Mouse (Mus musculus) midbrain, embryonic 16.5 days (tissue): ENCODE measurements around the gene Tesc. TPM values are rescaled to one million over a fixed set of nuclear protein-coding genes. Genes with fewer than 3 reads are reported as not detected.

Source experiments
- ATAC-seq: fragments of 200-750 bp; cut with Nextera tagmentation; 2 replicates; pipeline ENCODE4 v1.8.0; 2017; ENCODE audit warnings: moderate TSS enrichment
- H3K27ac ChIP-seq: fragments of 300-500 bp; sonication (generic); 2 replicates; pipeline ENCODE4 v1.5.1; 2014; ENCODE audit warnings: mild to moderate bottlenecking, low read length, mixed read lengths
- H3K27me3 ChIP-seq: fragments of 300-500 bp; sonication (generic); 2 replicates; pipeline ENCODE4 v1.6.1; 2014; ENCODE audit warnings: low read depth, low read length, mixed read lengths; ENCODE audit not compliant: control insufficient read depth, insufficient read depth
- H3K36me3 ChIP-seq: fragments of 300-500 bp; sonication (generic); 2 replicates; pipeline ENCODE4 v1.6.1; 2014; ENCODE audit warnings: mild to moderate bottlenecking, low read length, moderate library complexity, mixed read lengths; ENCODE audit not compliant: control insufficient read depth, insufficient read depth
- H3K4me1 ChIP-seq: fragments of 300-500 bp; sonication (generic); 2 replicates; pipeline ENCODE4 v1.6.1; 2014; ENCODE audit warnings: mild to moderate bottlenecking, low read length, mixed read lengths; ENCODE audit not compliant: control insufficient read depth, insufficient read depth
- H3K4me2 ChIP-seq: fragments of 300-500 bp; sonication (generic); 2 replicates; pipeline ENCODE4 v1.6.1; 2014; ENCODE audit warnings: mild to moderate bottlenecking, low read length, mixed read lengths
- H3K4me3 ChIP-seq: fragments of 300-500 bp; sonication (generic); 2 replicates; pipeline ENCODE4 v1.5.1; 2014; ENCODE audit warnings: low read depth, mild to moderate bottlenecking, low read length, moderate library complexity, mixed read lengths
- H3K9ac ChIP-seq: fragments of 300-500 bp; sonication (generic); 2 replicates; pipeline ENCODE4 v1.6.1; 2014; ENCODE audit warnings: low read depth, low read length, mixed read lengths
- H3K9me3 ChIP-seq: fragments of 300-500 bp; sonication (generic); replicated peaks from 2 replicates; pipeline ENCODE4 v1.6.1; 2014; ENCODE audit warnings: mild to moderate bottlenecking, low read length, mixed read lengths; ENCODE audit not compliant: control insufficient read depth, poor library complexity, severe bottlenecking
- WGBS: fragments of 180-500 bp; shearing (Covaris S2); extraction: QIAGEN DNeasy Blood & Tissue Kit; methylation state at CpG from one replicate; pipeline ENCODE4 v1.1.7; 2014; 5-methylcytosine and 5-hydroxymethylcytosine counted together
- polyA plus RNA-seq: library from polyadenylated mRNA; unstranded; fragments of >200 nt; fragmentation: Nextera tagmentation; extraction: Ambion mirVana; gene quantifications from 2 replicates; pipeline ENCODE4 v1.2.1, GENCODE M21; 2015

Tesc gene
- polyA plus RNA-seq, 1 experiment from 2014 or later = 6.8 TPM

DNA sequence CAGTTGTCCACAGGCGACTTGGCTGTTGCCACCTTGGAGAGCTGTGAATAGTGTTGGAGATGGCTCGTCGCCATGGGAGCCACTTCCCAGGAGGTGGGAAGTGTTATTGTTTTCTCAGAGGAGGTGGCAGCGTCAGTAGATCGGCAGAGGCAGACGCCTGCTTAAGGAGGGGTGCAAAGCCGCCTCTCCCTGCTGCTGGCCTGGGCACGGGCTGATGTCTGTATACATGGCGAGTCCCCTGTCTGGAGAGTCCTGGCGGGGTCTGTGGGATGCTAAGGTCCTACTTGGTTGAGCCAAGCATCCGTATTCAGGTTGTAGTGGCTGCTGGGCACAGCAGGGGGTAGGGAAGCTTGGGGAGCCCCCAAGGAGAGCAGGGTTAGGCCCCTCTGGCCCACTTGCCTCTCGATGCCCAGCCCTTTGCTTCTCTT lies 11.7 kb downstream of the Tesc start:
- ATAC-seq = no peak
- no peak overlapping the region for H3K4me2 ChIP-seq
- 0 out of 2 replicates have a peak overlapping the region, but pooled peaks have one; percentile 30 for H3K9ac ChIP-seq
- 0 out of 2 replicates have a peak, but pooled peaks cover 2% of the 10 kb centered on the region for H3K9me3 ChIP-seq
- 24% methylated on average over 12 of the region's 12 CpGs for WGBS
- H3K27me3 ChIP-seq = no peaks in the 10 kb centered on the region
- no peak overlapping the region for H3K27ac ChIP-seq
- no peak overlapping the region for H3K4me3 ChIP-seq
- H3K4me1 ChIP-seq = peaks cover 6% of the 10 kb centered on the region; the same call in 1 of the 2 replicates
- H3K36me3 ChIP-seq = no peaks in the 10 kb centered on the region

DNA sequence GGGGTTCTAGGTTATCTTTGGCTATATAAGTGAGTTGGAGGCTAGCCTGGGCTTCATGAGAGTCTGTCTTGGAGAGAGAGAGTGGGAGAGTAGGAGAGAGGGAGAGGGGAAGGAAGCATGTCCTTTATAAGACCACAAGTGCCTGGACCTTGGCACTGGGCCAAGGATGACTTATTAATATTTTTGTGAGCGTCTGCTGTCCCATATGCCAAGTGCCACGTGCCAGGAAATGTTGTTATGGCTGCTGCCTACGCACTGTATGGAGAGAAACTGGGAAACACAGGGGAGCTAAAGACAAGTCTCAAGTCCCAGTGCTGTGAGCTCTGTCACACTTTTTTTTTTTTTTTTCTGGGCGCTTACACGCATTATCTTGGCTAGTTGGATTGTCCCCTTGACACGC lies 15.1 kb downstream of the Tesc start:
- Histone ChIP-seq H3K4me2 (no peak overlapping the region), H3K9me3 (no peaks in the 10 kb centered on the region), H3K27ac (no peak overlapping the region), H3K27me3 (no peaks in the 10 kb centered on the region), H3K9ac (no peak overlapping the region), H3K4me1 (peaks cover 5% of the 10 kb centered on the region; the same call in 1 of the 2 replicates), H3K4me3 (no peak overlapping the region), H3K36me3 (no peaks in the 10 kb centered on the region)
- 90% methylated on average over 6 of the region's 6 CpGs for WGBS
- no peak for ATAC-seq

DNA sequence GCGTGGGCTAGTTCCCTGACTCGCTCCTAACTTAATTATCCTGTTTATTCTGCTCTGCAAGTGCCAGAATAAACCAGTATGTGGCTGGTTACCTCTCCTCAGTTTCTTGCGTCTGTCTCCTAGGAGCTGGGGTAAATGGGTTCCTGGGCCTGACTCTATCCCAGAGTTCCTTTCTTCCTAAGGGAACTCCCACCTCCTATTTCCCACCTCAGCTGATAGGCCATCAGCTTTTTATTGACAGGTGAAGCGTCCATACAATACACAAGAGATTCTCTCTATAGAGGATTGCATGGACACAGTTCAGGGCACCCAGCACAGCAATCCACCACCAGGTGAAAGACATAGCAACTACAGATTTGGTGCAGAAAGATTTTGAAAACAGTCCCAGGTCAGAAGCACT lies 16.2 kb downstream of the Tesc start:
- WGBS = 85% methylated on average over 4 of the region's 4 CpGs
- no peak for ATAC-seq

DNA sequence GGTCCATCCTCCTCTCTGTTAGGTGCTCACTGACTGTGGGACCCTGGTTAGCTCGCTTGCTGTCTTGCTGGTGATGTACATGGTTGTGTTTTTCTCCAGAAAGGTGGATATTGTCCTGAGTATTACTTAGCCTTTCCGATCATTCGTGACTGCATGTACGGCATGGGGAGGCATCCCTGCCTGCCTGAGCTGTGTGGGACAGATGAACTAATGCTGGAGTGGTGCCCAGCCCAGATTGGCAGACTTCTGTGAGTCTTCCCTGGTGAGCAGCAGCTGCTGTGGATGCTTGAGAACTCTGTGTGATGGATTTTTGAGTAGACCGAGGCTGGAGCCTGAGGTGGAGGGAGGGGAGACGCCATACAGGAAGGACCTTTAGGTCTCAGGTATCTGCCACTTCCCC lies 17.4 kb downstream of the Tesc start:
- Histone ChIP-seq H3K36me3 (no peaks in the 10 kb centered on the region), H3K4me2 (no peak overlapping the region), H3K4me3 (no peak overlapping the region), H3K4me1 (no peaks in the 10 kb centered on the region), H3K27ac (no peak overlapping the region), H3K27me3 (no peaks in the 10 kb centered on the region), H3K9ac (no peak overlapping the region), H3K9me3 (no peaks in the 10 kb centered on the region)
- 79% methylated on average over 6 of the region's 6 CpGs for WGBS
- ATAC-seq = no peak

More for the DNA sequence above, 16.2 kb downstream of the Tesc start:
- H3K4me2 ChIP-seq = no peak overlapping the region
- no peak overlapping the region for H3K27ac ChIP-seq
- no peak overlapping the region for H3K9ac ChIP-seq
- no peaks in the 10 kb centered on the region for H3K27me3 ChIP-seq
- H3K36me3 ChIP-seq = no peaks in the 10 kb centered on the region
- no peaks in the 10 kb centered on the region; the same call in 1 of the 2 replicates for H3K4me1 ChIP-seq
- H3K9me3 ChIP-seq = no peaks in the 10 kb centered on the region
- no peak overlapping the region for H3K4me3 ChIP-seq

DNA sequence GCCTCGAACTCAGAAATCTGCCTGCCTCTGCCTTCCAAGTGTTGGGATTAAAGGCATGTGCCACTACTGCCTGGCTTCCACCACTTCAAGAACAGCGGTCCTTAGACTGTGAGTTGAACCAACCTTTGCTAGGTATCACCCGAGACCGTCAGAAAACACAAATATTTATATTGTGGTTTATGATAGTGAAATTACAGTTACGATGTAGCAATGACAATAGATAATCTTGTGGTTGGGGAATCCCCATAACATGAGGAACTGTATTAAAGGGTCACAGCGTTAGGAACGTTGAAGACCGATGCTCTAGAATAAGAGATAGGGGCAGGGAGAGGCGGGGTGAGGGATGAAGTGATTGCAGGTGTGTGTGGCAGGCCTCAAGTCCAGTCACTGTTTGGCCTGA lies 17.8 kb downstream of the Tesc start:
- Histone ChIP-seq H3K4me1 (no peaks in the 10 kb centered on the region), H3K9ac (no peak overlapping the region), H3K9me3 (no peaks in the 10 kb centered on the region), H3K27me3 (no peaks in the 10 kb centered on the region), H3K36me3 (no peaks in the 10 kb centered on the region), H3K27ac (no peak overlapping the region), H3K4me2 (no peak overlapping the region), H3K4me3 (no peak overlapping the region)
- ATAC-seq = no peak
- 90% methylated on average over 9 of the region's 9 CpGs for WGBS

DNA sequence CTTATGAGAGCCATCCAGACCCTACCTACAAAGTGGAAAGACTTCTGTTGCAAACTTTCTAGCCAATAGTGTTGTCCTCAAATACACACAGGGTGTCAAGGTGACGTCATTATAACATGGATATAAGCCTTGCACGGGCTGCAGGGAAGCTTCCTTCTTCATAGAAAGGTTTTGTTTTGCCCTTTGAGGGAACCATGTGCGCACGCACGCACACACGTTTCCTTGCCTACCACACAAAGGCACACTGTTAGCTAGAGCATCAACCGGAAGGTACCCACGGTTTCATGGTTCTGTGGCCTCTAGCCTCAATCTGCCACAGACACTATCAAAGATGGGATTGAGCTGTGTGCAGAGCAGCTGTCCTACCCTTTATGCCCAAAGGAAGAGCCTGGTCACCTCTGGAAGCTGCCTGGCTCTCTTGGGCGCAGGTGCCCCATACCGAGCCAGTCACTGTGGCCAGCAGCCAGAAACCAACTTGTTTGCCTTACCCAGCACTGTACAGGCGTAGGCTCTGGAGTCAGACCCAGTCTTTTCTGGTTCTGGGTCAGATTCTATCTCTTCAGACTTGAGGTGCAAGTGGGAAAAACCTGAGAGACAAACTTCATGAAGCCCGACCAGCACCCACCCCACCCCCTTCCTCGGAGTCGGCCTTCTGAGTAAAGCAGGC lies 19.7 kb downstream of the Tesc start:
- H3K9ac ChIP-seq = no peak overlapping the region
- WGBS = 86% methylated on average over 14 of the region's 14 CpGs

DNA sequence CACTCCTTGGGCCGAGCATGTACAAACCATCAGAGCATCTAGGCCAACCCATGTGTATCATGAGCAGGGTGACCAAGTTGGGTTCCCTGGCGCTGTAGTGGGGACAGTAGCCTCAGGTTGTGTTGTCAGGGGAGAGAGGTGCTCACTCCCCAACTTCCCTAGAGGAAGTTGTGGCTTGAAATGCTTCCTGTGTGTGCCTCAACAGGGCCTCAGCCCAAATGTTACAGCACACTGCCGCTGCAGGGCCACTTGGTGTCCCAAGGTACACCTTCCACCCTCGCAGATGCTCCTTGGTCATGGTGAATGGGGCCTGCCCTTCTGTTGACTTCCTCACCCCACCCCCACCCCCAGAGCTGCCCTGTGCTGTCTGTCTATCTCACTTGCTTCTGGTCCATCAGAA lies 20.9 kb downstream of the Tesc start:
- H3K4me2 ChIP-seq = no peak overlapping the region
- H3K36me3 ChIP-seq = no peaks in the 10 kb centered on the region
- H3K27me3 ChIP-seq = no peaks in the 10 kb centered on the region
- H3K9me3 ChIP-seq = no peaks in the 10 kb centered on the region
- no peak overlapping the region for H3K9ac ChIP-seq
- H3K27ac ChIP-seq = no peak overlapping the region
- H3K4me3 ChIP-seq = no peak overlapping the region
- WGBS = 92% methylated on average over 4 of the region's 4 CpGs
- ATAC-seq = no peak
- no peaks in the 10 kb centered on the region for H3K4me1 ChIP-seq

More for the DNA sequence above, 19.7 kb downstream of the Tesc start:
- H3K4me2 ChIP-seq = no peak overlapping the region
- no peak for ATAC-seq
- no peak overlapping the region for H3K27ac ChIP-seq
- H3K36me3 ChIP-seq = no peaks in the 10 kb centered on the region
- no peaks in the 10 kb centered on the region for H3K27me3 ChIP-seq
- no peaks in the 10 kb centered on the region for H3K4me1 ChIP-seq
- no peaks in the 10 kb centered on the region for H3K9me3 ChIP-seq
- H3K4me3 ChIP-seq = no peak overlapping the region

DNA sequence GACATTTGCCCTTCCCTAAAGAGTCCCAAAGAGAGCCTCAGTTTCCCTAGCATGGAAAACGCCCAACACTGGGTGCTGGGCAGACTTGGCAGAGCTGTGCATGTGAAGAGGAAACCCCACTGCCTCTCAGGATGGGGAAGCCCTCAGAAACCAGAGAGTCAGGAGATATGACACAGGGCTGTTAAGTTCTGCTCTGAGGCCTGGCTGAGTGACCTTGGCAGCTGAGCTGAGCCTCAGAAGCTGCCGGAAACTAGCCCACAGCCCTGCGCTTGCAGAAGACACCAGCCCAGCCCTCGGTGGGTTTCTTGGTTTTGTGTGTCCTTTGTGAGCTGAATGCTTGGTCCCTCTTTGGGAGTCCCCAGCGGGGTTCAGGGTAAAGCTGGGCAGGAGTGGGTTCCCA lies 21.4 kb downstream of the Tesc start:
- H3K27me3 ChIP-seq = no peaks in the 10 kb centered on the region
- no peak overlapping the region for H3K9ac ChIP-seq
- no peak overlapping the region for H3K4me2 ChIP-seq
- H3K4me1 ChIP-seq = no peaks in the 10 kb centered on the region
- WGBS = 84% methylated on average over 5 of the region's 5 CpGs
- no peak for ATAC-seq
- no peaks in the 10 kb centered on the region for H3K9me3 ChIP-seq
- no peak overlapping the region for H3K27ac ChIP-seq
- no peak overlapping the region for H3K4me3 ChIP-seq
- no peaks in the 10 kb centered on the region for H3K36me3 ChIP-seq

DNA sequence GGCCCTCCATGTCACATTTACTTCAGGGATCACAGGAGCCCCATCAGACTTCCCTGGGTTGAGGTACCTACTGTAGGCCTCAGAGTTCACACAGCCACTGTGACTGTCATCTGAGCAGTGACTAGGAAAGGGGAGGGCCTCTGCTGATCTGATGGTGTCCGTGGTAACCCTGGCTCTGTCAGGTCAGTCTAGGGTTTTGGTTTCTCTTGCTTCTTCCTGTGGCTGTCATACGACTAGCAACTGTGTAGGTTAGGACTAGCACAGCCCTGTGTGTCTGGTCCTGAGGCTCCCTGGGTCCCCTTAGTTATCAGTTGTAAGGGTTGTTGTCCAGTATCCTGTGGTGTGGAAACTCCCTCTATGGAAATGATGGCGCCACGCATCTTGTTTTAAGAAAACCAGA lies 23.2 kb downstream of the Tesc start:
- no peak overlapping the region for H3K4me3 ChIP-seq
- no peaks in the 10 kb centered on the region for H3K27me3 ChIP-seq
- H3K4me1 ChIP-seq = no peaks in the 10 kb centered on the region
- ATAC-seq = no peak
- H3K4me2 ChIP-seq = no peak overlapping the region
- no peaks in the 10 kb centered on the region for H3K9me3 ChIP-seq
- 81% methylated on average over 4 of the region's 4 CpGs for WGBS
- H3K36me3 ChIP-seq = no peaks in the 10 kb centered on the region
- no peak overlapping the region for H3K9ac ChIP-seq
- H3K27ac ChIP-seq = no peak overlapping the region
